Mouse (Mus musculus) urinary bladder, adult 2 months (tissue): ENCODE measurements at regions not wholly inside any gene's neighbourhood (a gene's known extent, or its start where the extent isn't known, plus 50 kb on each side); places are given as distances from the start of the nearest gene placed in this dataset.

Experiments
- DNase-seq: peaks from one replicate; pipeline ENCODE4 v3.0.0; 2022; ENCODE audit warnings: low spot score

DNA sequence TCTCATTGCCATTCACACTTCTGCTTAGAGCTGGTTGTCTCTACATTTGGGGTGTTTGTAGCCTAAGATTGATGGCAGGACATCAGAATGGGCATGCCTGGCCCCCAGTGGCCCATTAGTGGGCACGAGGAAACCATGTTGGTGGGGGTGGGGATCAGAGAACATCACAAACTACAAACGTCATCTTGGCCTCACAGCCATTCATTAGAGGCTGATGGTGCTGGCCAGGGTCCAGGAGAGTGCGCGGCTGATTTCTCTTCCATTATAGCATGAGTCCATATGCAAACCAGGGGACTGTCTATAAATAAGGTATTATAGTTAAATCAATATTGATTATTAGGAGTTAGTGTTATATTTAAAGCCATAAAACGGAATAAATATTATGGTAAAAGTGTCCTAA lies 67.9 kb downstream of the 3100002H09Rik start:
- no peak for DNase-seq

DNA sequence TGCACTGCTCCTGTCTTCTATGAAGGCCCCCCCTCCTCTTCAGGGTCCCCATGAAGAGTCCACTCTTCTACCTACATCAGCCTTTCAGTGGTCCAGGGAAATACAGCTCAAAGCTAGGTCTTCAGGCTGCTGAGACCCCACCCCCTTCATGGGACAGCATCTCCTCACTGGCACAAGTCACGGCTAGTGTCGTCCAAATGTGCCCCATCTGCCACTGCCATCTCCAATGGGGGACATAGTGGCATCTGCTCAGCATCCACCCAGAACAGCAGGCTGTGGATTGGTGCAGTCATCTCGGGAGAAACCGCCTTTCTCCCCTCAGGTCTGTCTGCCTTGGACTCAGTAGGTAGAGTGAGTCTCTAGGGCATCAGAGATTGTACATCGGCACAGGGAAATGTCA lies 72.1 kb downstream of the 3100002H09Rik start:
- DNase-seq = no peak

DNA sequence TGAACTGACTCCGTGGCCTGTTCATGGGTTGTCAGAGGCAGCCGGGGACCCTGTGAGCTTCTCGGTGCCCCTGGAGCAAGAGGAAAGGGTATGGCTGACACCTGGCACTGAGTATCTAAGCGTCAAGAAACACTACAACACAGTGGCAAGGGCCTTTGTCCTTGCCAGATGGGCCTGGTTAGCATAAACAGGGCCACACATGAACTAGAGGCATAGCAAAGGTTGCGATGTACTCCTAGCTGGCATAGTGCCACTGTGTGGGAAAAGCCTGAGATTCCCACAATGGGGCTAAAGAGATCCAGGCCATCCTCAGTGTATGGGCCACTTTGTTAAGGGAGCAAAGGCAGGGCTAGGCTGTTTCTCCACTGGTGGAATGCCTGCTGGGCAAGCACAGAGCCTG lies 72.9 kb downstream of the 3100002H09Rik start:
- no peak for DNase-seq

DNA sequence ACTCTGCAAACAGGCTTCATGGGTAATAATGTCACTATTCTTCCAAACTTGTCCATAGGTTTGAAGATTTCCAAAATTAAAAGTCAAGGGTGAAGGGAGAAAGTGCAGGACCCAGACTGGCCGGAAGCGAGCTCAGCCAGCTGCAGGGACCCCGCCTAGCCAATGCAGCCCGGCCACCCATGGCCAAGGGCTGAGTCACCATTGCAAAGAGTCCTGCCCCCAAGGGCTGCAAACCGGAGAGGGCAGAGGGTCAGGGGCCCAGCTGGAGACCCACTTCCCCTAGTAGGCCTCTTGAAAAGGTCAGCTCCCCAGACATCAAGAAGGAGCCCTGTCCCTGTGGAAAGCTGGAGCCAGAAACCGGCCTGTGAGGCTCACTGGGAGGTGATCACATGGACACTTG lies 77.0 kb downstream of the 3100002H09Rik start:
- DNase-seq = no peak

GRCm38 (mm10) chr4:124530596-124530995 lies 80.0 kb downstream of the 3100002H09Rik start:
- DNase-seq = no peak

- DNase-seq = no peak
Observed at GRCm38 (mm10) chr4:124526822-124527221, 83.8 kb downstream of the 3100002H09Rik start.

DNA sequence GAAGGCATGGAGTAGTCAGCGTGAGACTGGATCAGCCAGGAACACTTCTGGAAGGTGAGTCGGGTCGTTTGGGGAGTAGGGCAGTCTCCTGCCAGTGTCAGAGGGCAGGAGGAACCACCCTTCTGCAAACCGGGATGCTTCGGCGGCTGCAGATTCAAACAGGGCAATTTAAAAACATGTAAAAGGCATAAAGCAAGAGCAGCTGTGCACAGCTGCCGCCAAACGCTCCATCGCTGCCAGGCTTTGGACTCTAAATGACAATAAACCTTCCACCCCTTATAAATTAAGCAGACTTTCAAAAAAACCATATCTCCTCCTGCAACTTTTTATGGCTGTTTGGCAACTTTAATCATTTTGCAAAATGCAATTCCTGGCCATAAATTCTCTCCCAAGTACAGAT lies 84.2 kb downstream of the 3100002H09Rik start:
- DNase-seq = no peak

DNA sequence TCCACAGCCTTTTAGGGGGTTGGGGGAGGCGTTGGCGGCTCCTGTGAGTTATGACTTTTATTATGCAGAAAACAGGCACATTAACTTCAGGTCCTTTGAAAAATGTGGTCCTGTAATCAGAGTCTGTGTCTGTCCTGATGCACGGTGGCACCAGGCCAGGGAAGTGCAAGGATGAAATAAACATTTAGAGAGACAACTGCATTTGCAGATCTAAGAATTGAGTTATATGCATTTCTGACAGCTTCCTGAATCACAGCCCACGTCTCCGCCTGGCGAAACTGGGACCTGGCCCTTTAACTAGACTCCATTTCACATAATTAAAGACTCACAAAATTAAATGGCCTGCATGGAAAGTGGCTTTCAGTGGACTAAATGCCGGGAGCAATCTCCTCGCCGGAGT lies 90.3 kb downstream of the 3100002H09Rik start:
- DNase-seq = no peak

- no peak for DNase-seq
Observed at GRCm38 (mm10) chr4:124511761-124512160, 98.8 kb downstream of the 3100002H09Rik start.

GRCm38 (mm10) chr4:124510816-124511215 lies 99.8 kb downstream of the 3100002H09Rik start:
- DNase-seq = no peak

GRCm38 (mm10) chr4:124509695-124510094 lies 100.9 kb downstream of the 3100002H09Rik start:
- no peak for DNase-seq

GRCm38 (mm10) chr4:124506083-124506647 lies 104.4 kb downstream of the 3100002H09Rik start:
- no peak for DNase-seq

GRCm38 (mm10) chr4:124501785-124502184 lies 108.8 kb downstream of the 3100002H09Rik start:
- DNase-seq = no peak

DNA sequence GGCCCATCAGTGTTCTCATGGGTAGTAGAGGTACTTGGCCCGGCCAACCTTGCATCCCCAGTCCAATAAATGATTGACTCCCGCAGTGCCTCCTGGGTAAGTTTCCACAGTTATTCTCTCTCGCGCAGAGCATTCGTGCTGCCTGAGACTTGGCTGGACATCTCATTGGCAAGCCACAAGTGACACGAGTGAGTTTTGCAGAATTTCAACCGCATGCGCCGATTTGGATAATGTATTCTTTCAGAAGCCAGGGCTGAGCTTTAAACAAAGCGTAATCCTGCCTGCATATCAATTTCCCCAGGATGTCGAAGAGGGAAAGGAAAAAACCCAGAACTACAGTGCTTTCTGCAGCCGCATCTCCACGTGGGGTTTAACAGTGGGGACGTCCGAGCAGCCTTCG lies 112.6 kb downstream of the 3100002H09Rik start:
- DNase-seq = no peak

- DNase-seq = no peak
Observed at GRCm38 (mm10) chr4:124485941-124486581, 124.5 kb downstream of the 3100002H09Rik start.

- no peak for DNase-seq
Observed at GRCm38 (mm10) chr4:124484613-124485586, 125.7 kb downstream of the 3100002H09Rik start.

GRCm38 (mm10) chr4:124477870-124478301 lies 132.7 kb downstream of the 3100002H09Rik start:
- DNase-seq = no peak

DNA sequence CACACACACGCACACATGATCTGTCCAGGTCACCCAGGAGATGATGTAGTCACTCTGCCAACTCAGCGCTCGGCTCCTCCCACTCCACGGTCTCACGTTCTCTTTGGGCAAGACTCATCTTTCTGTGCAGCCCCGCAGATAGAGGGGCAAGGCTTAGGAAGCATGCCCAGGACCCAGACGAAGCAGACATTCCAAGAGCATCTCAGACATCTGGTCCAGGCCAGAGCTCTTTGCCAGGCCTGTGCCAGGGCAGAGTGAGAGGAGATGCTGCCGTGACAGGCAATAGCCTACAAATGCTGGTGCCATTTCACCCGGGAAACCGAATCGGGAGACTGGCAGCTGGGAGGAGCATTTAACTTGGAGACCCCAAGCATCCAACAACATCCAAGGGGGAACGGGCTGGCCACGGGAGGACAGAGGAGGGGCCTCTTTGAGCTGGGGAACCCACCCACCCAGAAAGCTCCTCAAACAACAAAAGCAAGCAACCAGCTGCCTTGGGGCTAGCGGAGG lies 133.2 kb downstream of the 3100002H09Rik start:
- DNase-seq = no peak

DNA sequence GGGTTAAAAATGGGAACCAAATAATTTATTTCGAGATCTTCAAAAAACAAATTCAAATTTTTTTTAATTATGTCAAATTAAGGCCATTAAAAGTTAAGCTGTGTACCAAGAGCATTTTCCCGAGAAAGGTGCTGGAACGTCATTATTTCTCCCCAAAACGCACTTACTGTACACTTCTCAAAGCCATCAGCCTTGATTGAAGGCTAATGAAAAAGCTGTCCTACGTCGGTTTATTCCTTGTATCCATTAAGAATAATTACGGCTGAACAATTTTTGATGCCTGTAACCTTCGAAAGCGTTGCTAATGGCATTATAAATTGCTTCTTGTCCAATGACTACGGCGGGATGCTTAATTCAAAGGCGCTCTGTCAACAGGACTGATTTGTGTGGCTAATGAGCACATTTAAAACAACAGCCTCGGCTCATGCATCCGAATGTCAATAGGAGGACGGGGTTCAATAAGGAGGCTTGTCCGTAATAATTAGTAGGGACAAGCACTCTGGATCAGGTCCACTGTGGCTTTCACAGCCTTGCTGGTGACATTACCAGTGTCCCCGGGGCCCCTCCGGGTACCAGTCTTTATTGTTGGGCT lies 145.3 kb downstream of the 3100002H09Rik start:
- DNase-seq = no peak

GRCm38 (mm10) chr4:124455511-124456338 lies 154.9 kb downstream of the 3100002H09Rik start:
- no peak for DNase-seq

- DNase-seq = no peak
Observed at GRCm38 (mm10) chr4:124451131-124451530, 159.5 kb downstream of the 3100002H09Rik start.
